9 mouse cellular contexts compared by ENCODE assay signal in genomic region chr7:109792759-109793158, GRCm38 (mm10). TPM values are rescaled to one million over a fixed set of nuclear protein-coding genes. Genes with fewer than 3 reads are reported as not detected.
DNase-seq lines count a peak whose midpoint lies in the region; ATAC-seq and TF ChIP-seq lines count a peak whose summit lies in the region.
"Had no signal": no experiment of that assay in that cellular context is flagged by ENCODE, and none has a peak within 500 bp of the region (broad histone marks: within the 10 kb centered on the region; RNA-seq: fewer than 3 reads in every experiment).

No protein-coding gene starts in this region.

- peak; percentile 76 for TF ChIP-seq CTCF in midbrain, postnatal 0 days (IDR thresholded peaks at IDR 0.05)

- no peaks in the 10 kb centered on the region for H3K9me3 ChIP-seq in liver, embryonic 12.5 days (replicated peaks)
- no peaks in the 10 kb centered on the region for H3K9me3 ChIP-seq in midbrain, postnatal 0 days (ENCODE audit: low read length)
- H3K9me3 ChIP-seq: midbrain, embryonic 12.5 days had no signal

- WGBS in liver, embryonic 12.5 days (ENCODE audit: insufficient replicate concordance), result 53% methylated on average over 2 of the region's 2 CpGs
- WGBS in midbrain, postnatal 0 days, result 79% methylated on average over 2 of the region's 2 CpGs

- intact Hi-C loops in heart, postnatal 14 days (cut with DNase I), result loop anchor here (1.0 to 10.0 kb wide), 2 partner anchors 100 to 172 kb away; partner anchors contain the start of gene Dennd5a

- DNase-seq in liver, result peak; percentile 53
- DNase-seq in Muller cell, postnatal 12 days (ENCODE audit: inconsistent ontology term), result peak; percentile 17
- DNase-seq in cerebellum, adult 8-10 months, result peak; percentile 74
- peak; percentile 50 to 77 for DNase-seq in heart, postnatal 14 days
- DNase-seq in layer of hippocampus, postnatal 10 days (ENCODE audit: low spot score in 2 of 2), result peak; percentile 34 to 61
- DNase-seq in midbrain, postnatal 0 days (ENCODE audit: low spot score), result peak; percentile 80
- DNase-seq in thymus, postnatal 4 days, result peak; percentile 61

- H3K27ac ChIP-seq in liver, embryonic 12.5 days, result no peak overlapping the region
- H3K27ac ChIP-seq in midbrain, postnatal 0 days (ENCODE audit: low read depth, low read length), result no peak overlapping the region
- H3K27ac ChIP-seq: midbrain, embryonic 12.5 days had no signal

- H3K4me1 ChIP-seq in liver, embryonic 12.5 days, result 0 out of 2 replicates have a peak, but pooled peaks cover 7% of the 10 kb centered on the region
- H3K4me1 ChIP-seq in midbrain, postnatal 0 days (ENCODE audit: insufficient read depth, low read length), result no peaks in the 10 kb centered on the region
- H3K4me1 ChIP-seq: midbrain, embryonic 12.5 days had no signal

- no peak overlapping the region for H3K4me3 ChIP-seq in liver, embryonic 12.5 days
- H3K4me3 ChIP-seq in midbrain, postnatal 0 days (ENCODE audit: low read depth, low read length), result no peak overlapping the region
- H3K4me3 ChIP-seq: midbrain, embryonic 12.5 days had no signal

- ATAC-seq in liver, embryonic 12.5 days, result no peak
- no peak; the same call in 1 of the 2 replicates for ATAC-seq in midbrain, postnatal 0 days (ENCODE audit: low FRiP score)

- no peak overlapping the region for H3K4me2 ChIP-seq in liver, embryonic 12.5 days
- no peak overlapping the region for H3K4me2 ChIP-seq in midbrain, postnatal 0 days (ENCODE audit: low read depth, low read length, poor library complexity, severe bottlenecking)
- H3K4me2 ChIP-seq: midbrain, embryonic 12.5 days had no signal

- H3K27me3 ChIP-seq in liver, embryonic 12.5 days (replicated peaks), result no peaks in the 10 kb centered on the region
- H3K27me3 ChIP-seq in midbrain, postnatal 0 days (ENCODE audit: insufficient read depth, low read length), result no peaks in the 10 kb centered on the region

- H3K36me3 ChIP-seq in liver, embryonic 12.5 days, result no peaks in the 10 kb centered on the region
- H3K36me3 ChIP-seq in midbrain, postnatal 0 days (ENCODE audit: insufficient read depth, low read length), result no peaks in the 10 kb centered on the region
- H3K36me3 ChIP-seq: midbrain, embryonic 12.5 days had no signal

- no peak overlapping the region for H3K9ac ChIP-seq in liver, embryonic 12.5 days
- H3K9ac ChIP-seq in midbrain, postnatal 0 days (replicated peaks; ENCODE audit: low read length, poor library complexity, severe bottlenecking), result no peak overlapping the region
- H3K9ac ChIP-seq: midbrain, embryonic 12.5 days had no signal

RNA-seq across cellular contexts. Expression of gene Nrip3, which starts 10.9 kb away (rescaled TPM):
- polyA plus RNA-seq in liver, embryonic 12.5 days (2016; fragmentation: Nextera tagmentation; extraction: Ambion mirVana), result 0.59 and 0.67 TPM in 2 replicates
- total RNA-seq in heart, postnatal 14 days (2021), result under 1 TPM; 0.20 to 0.29 TPM
- 100 to 1,000 TPM; 168 to 170 TPM for total RNA-seq in layer of hippocampus, postnatal 10 days (2021)
- 25.4 and 38.5 TPM in 2 replicates for total RNA-seq in midbrain, postnatal 0 days (2014; rRNA removed)
- polyA plus RNA-seq in midbrain, postnatal 0 days (2015; fragmentation: Nextera tagmentation; extraction: Ambion mirVana), result 17.8 and 21.7 TPM in 2 replicates

RNA-seq across cellular contexts. Expression of gene Tmem9b, which starts 40.1 kb away (rescaled TPM):
- polyA plus RNA-seq in liver, embryonic 12.5 days (2016; fragmentation: Nextera tagmentation; extraction: Ambion mirVana), result 38.8 and 39.6 TPM in 2 replicates
- total RNA-seq in heart, postnatal 14 days (2021), result 10 to 100 TPM; 32.3 to 33.7 TPM
- 10 to 100 TPM; 73.2 to 76.8 TPM for total RNA-seq in layer of hippocampus, postnatal 10 days (2021)
- 316 and 407 TPM in 2 replicates for total RNA-seq in midbrain, postnatal 0 days (2014; rRNA removed)
- 167 and 169 TPM in 2 replicates for polyA plus RNA-seq in midbrain, postnatal 0 days (2015; fragmentation: Nextera tagmentation; extraction: Ambion mirVana)

Comparison
In these comparisons a context has a peak if more than half of its experiments do, and no peak if none do; other contexts are left out.
1. DNase-seq: peak in every context shown above with its lines; median percentile 80 in midbrain, postnatal 0 days; 74 in cerebellum, adult 8-10 months; 64 in heart, postnatal 14 days; 61 in thymus, postnatal 4 days; 53 in liver; 48 in layer of hippocampus, postnatal 10 days; 17 in Muller cell, postnatal 12 days.
2. RNA of gene Nrip3, which starts 10.9 kb away (total RNA-seq): 168 to 170 TPM in layer of hippocampus, postnatal 10 days and 25.4 to 38.5 TPM in midbrain, postnatal 0 days; 0.20 to 0.29 TPM in heart, postnatal 14 days; every median in the first group is over 10 times any median in the second.